Mouse (Mus musculus) gonadal fat pad, adult 2 months (tissue): ENCODE measurements around the gene Gm20777. TPM values are rescaled to one million over a fixed set of nuclear protein-coding genes. Genes with fewer than 3 reads are reported as not detected.
"Not testable (repeated sequence)": the region's sequence is repeated elsewhere in the genome, so short reads cannot be mapped to it uniquely, and the experiment has no call there.

Experiments
- DNase-seq: peaks from one replicate; pipeline ENCODE4 v3.0.0-alpha.2; 2012; ENCODE audit warnings: low read depth
- polyA plus RNA-seq: library from polyadenylated mRNA; depleted of rRNA; stranded (reverse); fragments of >200 nt; gene quantifications from 2 replicates; pipeline ENCODE4 v1.2.3, GENCODE M21; 2012; rRNA removed

Gm20777 gene
- polyA plus RNA-seq, result not detected in 2 replicates

DNA sequence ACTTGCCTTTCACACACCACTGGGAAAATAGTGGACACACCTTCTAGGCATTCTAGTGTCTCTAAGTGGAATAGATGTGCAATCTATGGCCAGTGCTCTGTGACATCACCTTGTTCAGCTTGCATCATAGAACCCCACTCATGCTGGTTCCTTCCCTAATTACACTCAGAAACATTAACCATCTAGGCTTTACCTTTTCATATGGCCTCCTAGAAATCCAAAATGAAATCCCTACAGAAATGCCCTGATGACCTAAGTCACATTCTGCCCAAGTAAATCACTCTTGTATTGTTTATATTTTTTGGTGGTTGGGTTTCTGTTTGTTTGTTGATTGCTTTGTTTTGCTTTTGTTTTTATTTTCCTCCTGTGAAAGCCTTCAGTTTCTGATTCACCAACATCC, at the start of gene Gm20777:
TSS of gene Gm20777 (minus strand) at position 101 of the 400 bp plus-strand sequence.
- DNase-seq, result not testable (repeated sequence)

DNA sequence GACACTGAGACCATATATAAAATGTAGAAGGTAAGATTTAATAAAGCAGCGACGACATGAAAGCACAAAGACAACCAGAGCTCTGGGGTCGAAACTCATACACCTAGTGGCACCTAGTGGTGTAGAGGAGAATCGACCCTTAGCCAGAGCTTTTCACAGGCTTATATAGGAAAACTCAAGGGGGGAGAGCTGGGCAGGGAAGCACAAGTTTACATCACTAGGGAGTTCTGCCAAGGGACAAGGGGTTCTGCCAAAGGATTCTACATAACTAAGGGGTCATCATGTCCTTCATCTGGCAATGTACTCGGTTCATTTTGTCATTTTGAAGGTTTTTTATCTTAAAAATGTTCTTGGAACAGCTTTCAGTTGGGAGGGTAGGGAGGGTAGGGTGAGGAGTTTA, 42.7 kb downstream of the Gm20777 start:
- DNase-seq, result not testable (repeated sequence)

DNA sequence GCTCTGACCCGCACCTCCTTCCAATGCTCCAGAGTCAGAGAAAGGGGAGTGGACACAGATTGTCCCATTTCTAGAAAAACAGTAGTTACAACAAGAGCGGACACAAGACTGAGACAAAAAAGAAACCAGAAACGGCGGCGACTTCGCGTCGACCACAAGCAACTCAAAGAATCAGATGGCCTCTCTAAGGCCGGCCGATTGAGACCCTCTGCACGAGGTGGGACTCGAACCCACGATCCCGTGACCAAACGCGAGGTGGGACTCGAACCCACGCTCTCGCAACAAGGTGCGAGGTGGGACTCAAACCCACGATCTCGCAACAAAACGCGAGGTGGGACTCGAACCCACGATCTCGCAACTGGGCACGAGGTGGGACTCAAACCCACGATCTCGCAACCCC, 43.5 kb downstream of the Gm20777 start:
- DNase-seq, result not testable (repeated sequence)

DNA sequence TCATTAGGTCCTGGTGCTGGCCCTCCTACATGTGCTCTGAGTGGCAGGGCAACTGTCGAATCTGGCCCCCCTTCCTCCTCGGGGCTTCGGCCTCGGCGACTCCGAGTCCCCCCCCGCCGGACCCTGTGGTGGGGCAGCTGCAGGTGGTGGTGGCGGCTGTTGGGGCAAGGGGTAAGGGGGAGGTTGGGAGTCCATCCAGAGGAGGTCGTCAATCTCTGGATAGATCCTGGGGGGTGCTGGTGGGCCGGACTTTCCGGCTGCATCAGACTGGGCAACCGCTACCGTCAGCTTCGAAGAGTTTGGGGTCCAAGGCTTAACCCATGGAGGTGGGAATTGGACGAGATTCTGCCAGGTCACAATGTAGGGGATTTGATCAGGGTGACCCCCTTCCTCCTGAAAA, 44.0 kb downstream of the Gm20777 start:
- DNase-seq, result not testable (repeated sequence)

DNA sequence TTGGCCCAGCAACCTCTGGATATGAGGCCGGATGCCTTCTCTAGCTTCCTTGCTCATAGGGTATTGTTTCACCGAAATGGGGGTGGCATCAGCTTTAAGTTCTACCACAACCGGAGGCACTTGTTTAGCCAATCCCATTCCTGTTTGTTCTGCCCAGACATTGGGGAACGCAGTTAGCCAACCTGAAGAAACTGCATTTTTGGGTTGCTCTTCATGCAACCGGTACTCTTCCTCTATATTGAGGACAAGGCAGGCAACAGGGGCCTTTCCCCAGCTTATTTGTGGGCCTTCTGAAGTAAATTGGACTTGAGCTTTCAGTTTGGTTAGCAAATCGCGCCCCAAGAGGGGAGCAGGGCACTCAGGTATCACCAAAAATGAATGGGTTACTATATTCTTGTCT, 45.6 kb downstream of the Gm20777 start:
- not testable (repeated sequence) for DNase-seq

Other genes starting within 250 kb of the Gm20777 start
- gene Gm20737, start 216.4 kb downstream of the Gm20777 start, polyA plus RNA-seq, result not detected in 2 replicates
- not detected in 2 replicates for gene Gm21775, start 199.0 kb downstream of the Gm20777 start, polyA plus RNA-seq
- not detected in 2 replicates for gene Gm21900, start 136.1 kb downstream of the Gm20777 start, polyA plus RNA-seq